Mouse (Mus musculus) natural killer cell, adult 2 months (primary cell): ENCODE measurements around the gene Antxrl.

Source experiments
- DNase-seq, 2 experiments: peaks; one replicate each; pipeline ENCODE4 v3.0.0; 2022; ENCODE audit warnings: low spot score in 2 of 2

Gene Antxrl

GRCm38 (mm10) chr14:34052516-34052915, at the start of gene Antxrl:
TSS of gene Antxrl (plus strand) at chr14:34052707.
- no peak for DNase-seq

GRCm38 (mm10) chr14:34015063-34015462, 37.4 kb upstream of the Antxrl start, which contains the start of gene Gm30083:
TSS of gene Gm30083 (minus strand) at chr14:34015182.
- no peak for DNase-seq

- DNase-seq = no peak
These were observed 36.1 kb upstream of the Antxrl start, which contains the start of gene Gm5460 for GRCm38 (mm10) chr14:34016381-34016780. TSS of gene Gm5460 (plus strand) at chr14:34016758.

GRCm38 (mm10) chr14:34016938-34017337, 35.6 kb upstream of the Antxrl start:
- DNase-seq = no peak

GRCm38 (mm10) chr14:34026710-34027109, 25.8 kb upstream of the Antxrl start:
- no peak for DNase-seq

GRCm38 (mm10) chr14:34033841-34034610, 18.5 kb upstream of the Antxrl start:
- no peak for DNase-seq

- DNase-seq = no peak
These were observed 11.3 kb upstream of the Antxrl start for GRCm38 (mm10) chr14:34041241-34041640.

- no peak for DNase-seq
These were observed 9.2 kb upstream of the Antxrl start for GRCm38 (mm10) chr14:34043341-34043740.

- no peak for DNase-seq
These were observed 2.3 kb upstream of the Antxrl start for GRCm38 (mm10) chr14:34050101-34050779.

- no peak for DNase-seq
These were observed 19.2 kb downstream of the Antxrl start for GRCm38 (mm10) chr14:34071665-34072064.

- no peak for DNase-seq
These were observed 22.8 kb downstream of the Antxrl start for GRCm38 (mm10) chr14:34075346-34075745.

GRCm38 (mm10) chr14:34077222-34077621, 24.7 kb downstream of the Antxrl start:
- no peak for DNase-seq

- DNase-seq = no peak
These were observed 25.8 kb downstream of the Antxrl start for GRCm38 (mm10) chr14:34078293-34078692.

GRCm38 (mm10) chr14:34080321-34080997, 28.0 kb downstream of the Antxrl start:
- peak; percentile 28 to 34 for DNase-seq

GRCm38 (mm10) chr14:34085731-34086130, 33.2 kb downstream of the Antxrl start, which contains the start of gene Anxa8:
TSS of gene Anxa8 (plus strand) at chr14:34085981.
- no peak for DNase-seq

- no peak for DNase-seq
These were observed 34.3 kb downstream of the Antxrl start for GRCm38 (mm10) chr14:34086806-34087205.

GRCm38 (mm10) chr14:34087856-34088398, 35.4 kb downstream of the Antxrl start:
- DNase-seq = no peak

- no peak for DNase-seq
These were observed 37.3 kb downstream of the Antxrl start for GRCm38 (mm10) chr14:34089796-34090195.

GRCm38 (mm10) chr14:34091475-34091874, 39.0 kb downstream of the Antxrl start:
- DNase-seq = no peak

- DNase-seq = no peak
These were observed 40.3 kb downstream of the Antxrl start for GRCm38 (mm10) chr14:34092856-34093255.

GRCm38 (mm10) chr14:34096161-34096560, 43.7 kb downstream of the Antxrl start:
- DNase-seq = no peak

- no peak for DNase-seq
These were observed 50.1 kb downstream of the Antxrl start, which contains the start of gene A630023A22Rik for GRCm38 (mm10) chr14:34102601-34103000. TSS of gene A630023A22Rik (minus strand) at chr14:34102754.
